Mouse (Mus musculus) lung, adult 18-20 months (tissue): ENCODE data around the gene Tpi1.
"Not testable (repeated sequence)": the region's sequence is repeated elsewhere in the genome, so short reads cannot be mapped to it uniquely, and the experiment has no call there.

Experiments used
- DNase-seq, 2 experiments: peaks; one replicate each; pipeline ENCODE4 v3.0.0; 2022; ENCODE audit warnings: mixed read lengths in 2 of 2

The Tpi1 gene

DNA sequence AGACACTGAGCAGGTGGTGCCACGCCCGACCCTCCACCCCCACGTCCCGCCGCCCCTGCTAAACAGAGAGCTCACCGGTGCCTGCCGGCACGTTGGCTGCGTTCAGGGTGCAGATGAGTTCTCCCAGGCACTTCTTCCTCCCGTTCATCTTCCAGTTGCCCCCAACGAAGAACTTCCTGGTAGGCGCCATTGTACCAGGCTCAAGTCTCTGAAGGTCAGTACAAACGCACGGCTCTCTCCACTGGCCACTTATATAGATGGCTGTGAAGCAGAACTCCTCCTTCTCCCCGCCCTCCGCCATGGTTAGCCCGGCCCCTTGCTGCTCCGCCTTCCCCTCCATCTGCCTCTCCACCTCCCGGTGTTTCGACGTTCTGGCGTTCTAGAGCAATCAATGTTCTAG, at the start of gene Tpi1:
TSS of gene Tpi1 (minus strand) at position 364 of the 400 bp plus-strand sequence.
- DNase-seq, result peak; percentile 95

DNA sequence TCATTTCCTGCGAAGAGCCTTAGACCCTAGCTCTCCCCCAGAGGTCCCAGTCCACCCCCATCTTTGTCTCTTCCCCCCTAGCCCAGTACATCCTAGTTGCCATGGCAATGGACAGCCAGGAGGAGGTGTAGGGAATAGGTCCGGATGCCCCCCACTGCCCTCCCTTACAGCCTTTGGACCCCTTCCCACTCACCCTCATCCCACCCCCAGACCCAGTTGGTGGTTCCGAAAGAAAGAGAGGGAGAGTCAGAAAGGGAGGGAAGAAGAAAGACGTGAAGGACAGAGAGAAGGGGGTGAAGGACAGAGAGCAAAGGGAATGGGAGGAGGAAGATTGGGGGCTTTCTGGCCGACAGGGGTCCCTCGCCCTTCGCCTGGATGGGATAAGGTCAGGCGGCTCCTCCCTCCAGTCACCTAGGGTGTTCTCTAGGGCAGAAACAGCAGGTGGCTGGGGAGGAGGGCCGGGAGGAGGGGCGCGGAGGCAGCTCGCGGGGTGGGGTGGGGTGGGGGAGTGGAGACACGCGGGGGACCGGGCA, 49.1 kb upstream of the Tpi1 start:
- DNase-seq, result no peak

DNA sequence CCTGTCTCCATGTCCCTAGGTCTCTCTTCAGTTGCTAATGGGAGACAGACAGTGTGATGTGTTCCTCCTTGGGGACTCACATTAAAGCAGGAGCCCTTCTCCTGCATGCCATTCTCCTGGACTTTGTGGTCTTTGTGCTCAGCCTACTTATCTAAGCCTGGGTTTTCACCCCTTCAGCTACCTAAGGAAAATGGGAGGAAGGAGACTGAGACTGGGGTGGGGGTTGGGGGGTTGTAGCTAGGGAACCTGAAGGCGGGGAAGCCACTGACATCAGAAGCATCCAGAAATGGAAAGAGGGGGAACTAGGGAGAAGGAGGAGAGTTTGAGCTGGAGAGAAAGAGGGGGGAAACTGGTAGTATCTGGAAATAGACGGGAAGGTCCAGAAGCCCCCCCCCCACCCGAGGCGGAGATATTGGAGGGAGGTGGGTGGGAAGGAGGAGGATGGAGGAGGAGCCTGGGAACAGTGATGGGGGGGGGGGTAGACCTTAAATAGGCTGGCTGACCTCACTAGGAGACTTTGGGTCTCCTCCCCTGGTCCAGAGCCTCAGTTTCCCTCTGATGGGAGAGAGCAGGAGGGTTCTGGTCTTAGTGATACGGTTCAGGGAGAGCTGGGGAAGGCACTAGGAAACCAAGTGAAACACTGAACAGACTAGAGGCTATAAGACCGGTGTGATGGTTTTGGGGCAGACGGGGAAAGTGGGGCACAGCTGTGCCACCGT, 48.5 kb upstream of the Tpi1 start:
- no peak for DNase-seq

DNA sequence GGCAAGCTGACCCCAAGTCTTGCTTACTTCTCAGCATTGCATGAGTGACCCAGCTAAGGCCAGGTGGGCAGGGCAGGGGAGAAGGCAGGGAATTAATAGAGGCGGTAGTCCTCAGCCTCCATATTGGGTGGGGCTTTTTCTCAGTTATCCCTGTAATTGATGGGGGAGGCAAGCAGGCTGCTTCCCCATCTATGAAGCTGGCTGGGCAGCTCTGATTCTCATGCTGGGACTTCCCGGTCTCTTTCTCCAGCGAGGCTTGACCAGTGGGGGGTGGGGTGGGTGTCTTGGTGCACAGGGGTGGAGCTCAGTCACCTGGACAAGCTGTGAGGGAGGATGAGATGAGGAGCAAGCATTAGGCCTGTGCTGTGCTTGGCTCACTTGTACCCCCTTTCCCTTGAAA, 47.7 kb upstream of the Tpi1 start:
- DNase-seq, result no peak

DNA sequence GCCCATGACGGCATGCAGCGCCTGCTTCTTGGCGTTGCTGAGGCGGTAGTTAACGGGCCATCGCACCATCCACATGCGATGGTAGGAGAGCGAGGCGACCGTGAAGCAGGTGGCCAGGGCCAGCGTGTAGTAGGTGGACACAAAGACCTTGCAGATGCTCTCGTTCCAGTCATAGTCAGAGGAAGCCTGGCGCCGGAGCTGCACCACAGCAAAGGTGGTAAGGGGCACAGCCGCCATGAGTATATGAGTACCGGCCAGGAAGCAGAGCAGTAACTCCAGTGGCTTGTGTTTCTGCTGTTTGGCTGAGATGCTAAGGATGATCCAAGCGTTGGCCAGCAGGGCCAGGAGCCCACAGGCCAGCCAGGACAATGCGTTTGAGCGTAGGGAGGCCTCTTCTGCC, 47.2 kb upstream of the Tpi1 start:
- no peak for DNase-seq

DNA sequence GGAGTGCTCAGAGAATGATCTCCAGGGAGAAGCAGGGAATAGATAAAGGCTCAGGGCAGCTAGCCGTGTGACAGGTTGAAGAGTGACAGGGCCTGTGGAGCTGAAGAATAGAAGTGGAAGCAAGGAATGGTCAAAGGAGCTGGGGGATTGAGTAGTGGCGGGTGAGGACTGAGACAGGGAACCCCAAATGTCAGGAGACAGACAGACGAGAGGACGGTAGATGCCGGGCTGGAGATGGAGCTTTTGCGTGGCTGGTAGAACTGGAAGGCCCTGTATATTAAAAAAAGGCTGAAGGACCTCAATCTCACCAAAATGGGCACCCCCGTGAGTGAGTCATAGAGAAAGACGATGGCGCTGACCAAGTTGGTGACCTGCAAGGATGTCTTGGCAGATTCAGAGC, 46.4 kb upstream of the Tpi1 start:
- no peak for DNase-seq

DNA sequence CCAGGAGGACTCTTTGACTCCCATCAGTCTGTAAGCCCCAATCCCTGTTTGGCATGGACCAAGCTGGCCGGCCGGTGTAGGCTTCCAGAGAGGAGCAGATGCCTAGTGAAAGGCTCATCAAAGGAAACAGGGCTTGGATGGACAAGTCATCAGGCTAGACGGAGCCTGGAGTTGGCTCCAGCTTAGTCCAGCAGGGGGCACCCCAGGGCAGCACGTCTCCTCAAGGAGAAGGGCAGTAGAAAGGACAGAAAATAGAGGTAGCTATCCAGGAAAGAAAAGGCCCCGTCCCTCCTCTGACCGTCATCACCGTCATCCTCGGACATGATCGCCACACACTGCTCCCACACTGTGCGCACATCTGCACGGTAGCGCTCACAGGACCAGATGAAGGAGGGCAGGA, 45.6 kb upstream of the Tpi1 start:
- DNase-seq, result peak; percentile 74 to 78

DNA sequence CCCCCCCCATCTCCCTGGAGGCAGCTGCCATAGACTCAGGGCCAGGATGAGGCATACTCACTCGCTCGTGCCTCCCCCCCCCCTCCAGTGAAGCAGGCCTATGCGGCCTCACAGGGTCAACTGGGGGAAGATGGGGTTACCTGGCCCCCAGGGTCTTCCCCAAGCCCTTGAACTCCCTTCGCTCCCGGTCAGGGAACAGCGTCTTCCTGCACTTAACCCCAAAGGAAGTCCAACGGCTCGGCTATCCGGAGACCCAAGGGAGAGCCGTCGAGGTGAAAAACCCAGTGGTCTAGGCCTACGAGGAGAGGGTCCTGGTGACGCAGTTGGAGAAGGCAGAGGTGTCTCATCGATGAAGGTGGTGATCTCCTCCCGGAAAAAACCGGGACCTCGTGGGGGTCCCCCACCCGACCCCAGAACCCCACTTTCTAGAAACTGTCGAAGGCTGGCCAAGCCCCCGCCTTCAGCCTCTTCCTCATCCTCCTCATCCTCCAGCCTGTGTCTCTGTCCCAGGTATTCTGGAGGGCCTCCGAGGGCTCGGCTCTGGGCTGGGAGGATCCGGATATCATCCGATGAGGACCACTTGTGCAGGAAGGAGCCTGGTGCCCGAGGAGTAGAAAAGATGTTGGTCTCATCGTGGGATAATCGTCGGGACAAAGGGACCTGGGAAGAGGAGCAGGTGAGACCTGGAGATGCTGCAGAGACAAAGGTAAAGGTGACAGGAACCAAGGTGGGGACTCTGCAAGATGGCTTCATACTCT, 44.6 kb upstream of the Tpi1 start:
- DNase-seq, result no peak

DNA sequence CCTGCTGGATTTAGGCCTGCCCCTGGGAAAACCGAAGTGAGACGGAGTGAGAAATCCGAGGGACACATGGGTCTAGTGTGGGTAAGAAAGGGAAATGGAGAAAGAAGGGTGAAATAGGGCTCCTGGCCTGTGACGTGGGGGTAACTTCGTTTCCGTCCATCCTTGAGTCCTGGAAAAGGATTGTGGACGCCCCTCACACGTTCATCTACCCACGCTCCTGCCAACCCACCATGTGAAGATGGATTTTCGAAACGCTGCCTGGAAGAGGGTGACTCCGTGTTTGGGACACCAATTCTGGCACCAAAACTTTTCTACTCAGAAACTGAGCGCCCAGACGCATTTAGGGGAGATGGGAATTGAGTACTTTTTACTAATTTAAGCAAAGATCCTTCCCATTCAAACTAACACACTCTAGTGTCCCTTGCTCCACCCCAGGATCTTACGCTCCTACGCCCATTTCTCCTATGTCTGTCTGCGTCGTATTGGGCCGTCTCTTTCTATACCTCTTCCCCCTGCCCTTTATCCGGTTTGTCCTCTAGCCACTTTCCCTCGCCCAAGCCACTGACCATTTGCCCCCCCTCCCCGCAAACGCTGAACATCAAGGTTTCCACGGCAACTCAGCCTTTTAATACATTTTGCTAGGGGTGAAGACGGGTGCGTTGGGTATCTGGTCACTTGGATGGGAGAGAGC, 43.9 kb upstream of the Tpi1 start:
- no peak for DNase-seq

DNA sequence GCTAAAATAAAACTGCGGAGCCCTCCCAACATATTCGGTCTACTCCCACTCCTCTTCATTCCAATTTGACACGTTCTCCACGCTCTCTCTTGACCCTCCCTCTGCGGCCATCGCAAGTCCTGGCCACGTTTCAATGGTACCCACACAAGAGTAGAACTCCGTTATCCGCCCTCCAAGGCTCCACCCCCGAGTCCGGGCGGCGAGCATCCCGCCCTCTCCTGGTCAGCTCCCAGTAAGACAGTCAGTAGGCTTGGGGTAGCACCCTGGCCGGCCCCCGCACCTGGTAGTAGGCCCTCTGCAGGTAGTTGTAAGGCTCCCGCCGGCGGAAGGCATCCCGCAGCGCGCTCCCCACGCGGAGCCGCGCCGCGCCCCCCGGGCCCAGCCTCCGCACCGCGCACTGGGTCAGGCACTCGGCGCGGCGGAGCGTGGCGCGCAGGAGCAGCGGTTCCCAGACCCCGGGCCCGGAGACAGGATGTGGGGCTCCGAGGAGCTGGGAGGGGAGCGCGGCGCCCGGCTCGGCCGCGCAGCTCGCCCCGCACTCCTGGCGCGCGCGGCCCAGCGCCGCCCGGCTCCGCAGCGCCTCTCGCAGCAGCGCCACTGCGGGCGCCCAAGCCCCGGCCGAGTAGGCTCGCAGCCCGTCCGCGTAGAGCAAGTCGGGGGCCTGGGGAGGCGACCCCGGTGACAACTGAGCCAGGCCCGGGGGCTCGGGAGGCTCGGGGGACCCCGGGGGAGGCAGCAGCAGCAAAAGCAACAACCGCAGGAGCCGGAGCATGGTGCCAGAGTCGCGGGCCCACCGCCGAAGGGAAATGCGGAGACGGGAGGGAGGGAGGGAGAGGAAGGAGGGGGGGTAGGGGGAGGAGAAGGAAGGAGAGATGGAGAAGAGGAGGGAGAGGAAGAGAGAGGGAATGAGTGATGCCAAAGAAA, 43.1 kb upstream of the Tpi1 start, which contains the start of gene P3h3:
TSS of gene P3h3 (minus strand) at position 837 of the 924 bp plus-strand sequence.
- peak; percentile 80 to 84 for DNase-seq

DNA sequence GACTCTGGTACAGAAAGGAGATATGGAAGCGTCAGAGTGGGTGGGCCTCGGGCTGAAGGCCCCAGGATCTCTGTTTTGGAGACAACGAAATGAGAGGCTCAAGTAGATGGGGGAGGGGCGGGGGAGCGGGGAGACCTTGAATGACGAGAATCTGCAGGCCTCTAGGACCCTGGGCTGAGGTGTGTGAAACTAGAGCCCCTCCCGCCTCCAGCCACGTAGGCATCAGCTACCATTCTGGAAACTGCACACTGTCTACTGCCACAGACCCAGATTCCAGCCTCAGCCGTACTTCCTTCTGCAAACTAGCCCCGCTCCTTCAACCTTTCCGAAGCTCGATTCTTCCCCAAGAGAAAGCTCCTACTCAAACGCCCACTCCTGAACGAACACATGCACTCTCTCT, 42.2 kb upstream of the Tpi1 start:
- no peak for DNase-seq

DNA sequence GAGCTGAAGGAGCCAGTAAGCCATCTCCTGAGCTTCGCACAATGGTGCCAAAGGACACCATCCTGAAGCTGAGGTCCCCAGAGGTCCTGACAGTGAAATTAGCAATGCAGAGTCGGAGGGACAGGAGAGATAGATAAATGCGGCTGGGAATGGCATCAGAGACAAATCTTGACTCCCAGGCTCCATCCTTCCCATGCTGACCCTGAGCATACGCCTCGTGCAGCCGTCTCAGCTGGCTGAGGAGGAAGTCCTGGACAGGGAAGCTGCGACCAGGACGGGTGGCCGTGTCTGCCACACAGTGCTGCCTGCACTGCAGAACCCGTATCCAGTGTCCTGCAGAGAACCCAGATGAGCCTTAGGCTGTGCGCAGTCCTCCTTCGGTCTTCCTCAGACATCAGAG, 40.6 kb upstream of the Tpi1 start:
- DNase-seq, result no peak

DNA sequence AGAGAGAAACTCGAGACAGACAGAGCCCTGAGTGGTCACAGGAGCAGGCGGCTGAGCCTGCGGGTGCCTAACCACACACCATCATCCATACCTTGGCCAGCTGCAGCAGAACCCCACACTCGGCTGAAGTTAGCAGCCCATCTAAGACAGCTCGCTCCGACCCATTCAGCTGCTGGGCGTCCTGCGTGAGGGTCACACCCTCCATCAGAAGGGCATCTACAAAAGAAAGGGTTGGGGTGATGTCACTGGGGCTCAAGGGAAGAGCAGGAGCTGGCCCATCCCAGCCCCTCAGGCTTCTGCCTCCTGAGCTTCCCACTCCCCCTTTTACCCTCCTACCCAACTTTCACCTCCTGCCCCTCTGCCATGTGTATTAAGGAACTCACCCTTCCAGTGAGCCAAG, 36.4 kb upstream of the Tpi1 start:
- DNase-seq, result no peak

DNA sequence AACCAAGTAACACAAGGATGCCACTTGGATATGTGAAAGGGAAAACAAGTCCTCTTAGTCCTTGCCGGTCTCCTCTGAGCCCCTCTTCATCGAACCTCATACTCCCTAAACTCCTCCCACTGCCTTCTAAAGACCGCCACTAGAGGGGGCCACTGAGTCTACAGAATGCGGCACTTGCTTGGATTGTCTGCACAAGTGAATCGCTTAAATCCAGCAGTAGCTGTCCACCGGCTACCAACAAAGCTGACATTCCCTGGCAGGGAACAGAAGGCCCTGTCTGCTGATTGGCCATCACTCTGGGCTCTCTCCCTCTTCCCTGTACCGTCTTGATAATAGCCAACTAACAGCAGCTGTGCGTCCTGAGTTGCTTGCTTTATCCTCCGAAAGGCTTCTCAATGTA, 33.2 kb upstream of the Tpi1 start:
- peak; percentile 85 to 91 for DNase-seq

DNA sequence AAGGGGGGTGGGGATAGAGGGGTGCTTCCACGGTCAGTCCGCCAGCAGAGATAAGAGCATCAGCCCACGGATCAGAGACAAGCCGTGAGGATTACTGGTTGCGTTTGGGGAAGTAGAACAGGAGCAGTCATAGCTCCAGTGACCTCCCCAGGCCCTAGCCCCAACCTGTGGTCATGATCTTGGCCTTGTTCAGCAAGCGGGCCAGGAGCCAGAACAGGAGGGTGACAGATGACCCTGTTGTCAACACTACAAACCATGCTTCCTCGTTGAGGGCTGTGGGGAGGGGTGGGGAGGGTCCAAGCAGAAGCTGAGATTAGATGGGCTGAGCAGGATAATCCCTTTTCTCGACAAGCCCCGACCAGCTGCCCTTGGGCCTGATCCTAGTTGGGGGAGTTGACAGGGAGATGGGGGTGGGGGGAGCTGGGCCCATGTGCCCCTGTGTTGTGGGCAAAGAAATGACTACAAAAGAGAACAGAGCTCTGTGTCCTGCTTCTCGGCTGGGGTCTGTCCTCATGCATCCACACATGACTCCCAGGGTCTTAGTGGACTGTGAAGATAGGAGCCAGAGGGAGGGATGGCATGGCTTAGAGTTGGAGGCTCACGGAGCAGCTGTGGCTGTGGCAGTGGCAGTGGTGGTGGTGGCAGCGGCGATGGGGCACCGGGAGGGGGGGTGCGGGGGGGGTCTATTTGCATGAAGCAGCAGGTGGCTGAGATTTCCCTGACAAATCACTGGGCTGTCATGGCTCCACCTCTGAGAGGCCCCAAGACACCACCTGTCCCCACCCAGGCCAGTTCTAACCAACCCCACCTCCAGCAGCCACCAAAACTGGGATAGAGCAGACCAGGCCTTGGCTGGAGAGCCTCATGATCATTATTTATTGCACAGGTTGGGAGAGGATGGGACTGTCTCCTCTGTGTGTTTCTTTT, 26.4 kb upstream of the Tpi1 start, which contains the start of gene Gnb3:
TSS of gene Gnb3 (minus strand) at position 35 of the 927 bp plus-strand sequence.
- no peak for DNase-seq

DNA sequence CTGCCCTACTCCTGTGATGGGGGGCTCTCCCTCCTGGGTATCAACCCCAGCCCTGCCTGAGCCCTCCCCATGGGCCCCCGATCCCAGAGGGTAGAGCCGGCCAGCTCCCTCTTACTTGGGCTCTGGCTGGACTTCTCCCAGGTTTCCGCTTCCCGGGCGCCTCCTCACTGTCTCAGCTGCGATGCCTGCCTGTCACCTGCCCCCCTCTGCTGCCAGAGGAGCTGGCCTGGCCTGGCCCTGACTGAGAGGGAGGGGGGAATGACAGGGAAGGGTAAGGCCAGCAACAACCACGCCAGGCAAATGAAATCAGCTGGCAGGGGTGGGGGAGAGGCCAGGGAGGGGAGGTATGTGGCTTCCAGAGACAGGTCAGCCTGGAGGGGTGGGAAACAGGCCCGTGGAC, 25.7 kb upstream of the Tpi1 start:
- no peak for DNase-seq

DNA sequence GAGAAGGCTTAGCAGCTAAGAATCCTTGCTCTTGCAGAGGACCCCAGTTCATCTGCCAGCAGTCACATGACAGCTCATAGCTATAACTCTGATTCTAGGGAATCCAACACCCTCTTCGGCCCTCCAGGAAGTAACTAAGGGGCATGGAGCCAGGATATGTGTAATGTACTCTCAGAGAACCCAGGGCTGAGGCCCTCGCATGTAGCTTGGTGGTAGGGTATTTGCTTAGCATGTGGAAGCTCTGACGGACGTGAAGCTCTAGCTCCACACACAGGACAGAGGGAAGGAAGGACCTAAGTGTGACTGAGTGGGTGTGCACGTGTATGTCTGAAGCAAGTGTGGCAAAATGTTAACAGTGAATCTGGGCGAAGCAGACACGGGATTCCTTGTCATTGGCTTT, 22.3 kb upstream of the Tpi1 start:
- DNase-seq, result no peak

DNA sequence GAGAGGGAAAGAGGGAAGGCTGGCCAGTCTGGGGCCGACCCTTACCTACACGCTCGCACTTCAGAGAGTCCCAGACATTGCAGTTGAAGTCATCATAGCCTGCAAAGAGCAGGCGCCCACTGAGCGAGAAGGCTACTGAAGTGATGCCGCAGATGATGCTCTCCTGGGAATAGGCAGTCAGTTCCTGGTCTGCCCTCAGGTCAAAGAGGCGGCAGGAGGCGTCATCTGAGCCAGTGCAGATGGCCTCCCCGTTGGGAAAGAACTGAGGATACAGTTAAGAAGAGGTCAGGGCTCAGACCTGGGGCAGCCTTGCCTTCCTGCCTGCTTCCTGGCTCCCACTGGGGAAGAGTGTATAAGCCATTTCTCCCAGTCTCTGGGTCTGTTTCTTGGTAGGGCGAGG, 21.4 kb upstream of the Tpi1 start:
- peak in 1 of 2 experiments; percentile 29 for DNase-seq

DNA sequence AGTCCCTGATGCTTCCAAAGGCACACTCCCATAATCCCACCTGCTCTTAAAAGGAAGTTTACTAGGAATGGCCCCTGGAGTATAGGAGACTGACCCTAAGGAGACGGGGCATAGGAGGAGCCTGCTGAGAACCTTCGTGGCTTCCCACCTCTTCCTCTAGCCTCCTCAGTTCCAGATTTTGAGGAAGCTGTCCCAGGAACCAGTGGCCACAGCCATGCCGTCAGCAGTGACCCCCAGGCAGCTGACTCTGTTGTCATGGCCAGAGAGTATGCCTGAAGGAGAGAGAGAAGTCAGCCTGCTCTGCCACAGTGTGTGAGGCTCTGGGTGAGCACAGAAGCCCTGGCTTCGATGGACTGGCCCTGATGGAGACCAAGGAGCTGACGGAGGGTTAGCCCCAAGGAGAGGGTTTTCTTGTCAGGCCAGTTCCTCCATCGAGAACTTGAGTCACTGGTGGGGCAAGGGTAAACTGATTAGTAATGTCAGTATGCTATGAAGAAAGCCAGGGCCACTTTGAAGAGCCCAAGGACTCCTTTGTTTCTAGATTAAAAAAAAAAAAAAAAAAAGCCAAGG, 20.5 kb upstream of the Tpi1 start:
- DNase-seq, result peak; percentile 25 to 38

DNA sequence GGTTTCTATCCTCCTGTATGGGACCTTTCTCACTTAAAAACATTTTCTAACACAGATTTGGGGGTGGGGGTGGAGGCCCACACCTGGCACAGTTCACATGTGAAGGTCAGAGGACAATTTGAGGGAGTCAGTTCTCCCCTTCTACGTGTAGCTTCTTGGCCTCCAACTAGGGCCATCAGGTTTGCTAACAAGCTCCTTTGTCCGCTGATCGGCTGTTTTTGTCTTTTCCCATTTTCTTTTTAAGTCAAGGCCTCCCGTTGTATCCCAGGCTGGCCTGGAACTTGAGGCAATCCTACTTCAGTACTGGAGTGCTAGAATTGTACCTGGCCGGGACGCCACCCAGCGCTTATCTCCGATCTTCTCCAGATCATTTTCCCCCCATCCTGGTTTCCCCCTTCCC, 17.6 kb upstream of the Tpi1 start:
- DNase-seq, result no peak

DNA sequence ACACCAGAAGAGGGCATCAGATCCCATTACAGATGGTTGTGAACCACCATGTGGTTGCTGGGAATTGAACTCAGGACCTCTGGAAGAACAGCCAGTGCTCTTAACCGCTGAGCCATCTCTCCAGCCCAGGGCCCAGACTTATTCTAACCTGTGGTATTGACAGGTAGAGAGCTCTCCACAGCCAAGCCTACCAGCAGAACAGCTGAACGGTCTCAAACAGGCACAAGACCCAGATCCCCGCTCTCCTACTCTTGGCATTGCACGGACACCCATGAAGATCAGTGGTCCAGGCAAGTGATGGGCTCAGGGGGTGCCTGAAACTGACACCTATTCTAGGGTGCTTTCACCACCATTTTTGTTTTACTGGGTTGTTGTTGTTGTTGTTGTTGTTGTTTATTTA, 17.1 kb upstream of the Tpi1 start:
- not testable (repeated sequence) for DNase-seq
